Mouse (Mus musculus) midbrain, embryonic 13.5 days (tissue): ENCODE data around the gene Serpinc1. TPM values are rescaled to one million over a fixed set of nuclear protein-coding genes. Genes with fewer than 3 reads are reported as not detected.
A peak's percentile ranks its signal among the peaks of the same experiment; 100 is the strongest.
"Not testable (repeated sequence)": the region's sequence is repeated elsewhere in the genome, so short reads cannot be mapped to it uniquely, and the experiment has no call there.

ENCODE experiments used
- ATAC-seq: fragments of 200-750 bp; cut with Nextera tagmentation; 2 replicates; pipeline ENCODE4 v1.8.0; 2017; ENCODE audit warnings: mild to moderate bottlenecking, moderate TSS enrichment, moderate library complexity
- H3K27ac ChIP-seq: fragments of 300-500 bp; sonication (generic); 2 replicates; pipeline ENCODE4 v1.5.1; 2015; ENCODE audit warnings: inconsistent platforms, mild to moderate bottlenecking, moderate library complexity
- H3K27me3 ChIP-seq: fragments of 300-500 bp; sonication (generic); 2 replicates; pipeline ENCODE4 v1.6.1; 2015; ENCODE audit warnings: mild to moderate bottlenecking, inconsistent platforms
- H3K36me3 ChIP-seq: fragments of 300-500 bp; sonication (generic); 2 replicates; pipeline ENCODE4 v1.6.1; 2015; ENCODE audit warnings: mild to moderate bottlenecking, inconsistent platforms
- H3K4me1 ChIP-seq: fragments of 300-500 bp; sonication (generic); replicated peaks from 2 replicates; pipeline ENCODE4 v1.6.1; 2015; ENCODE audit warnings: inconsistent platforms
- H3K4me2 ChIP-seq: fragments of 300-500 bp; sonication (generic); replicated peaks from 2 replicates; pipeline ENCODE4 v1.6.1; 2015; ENCODE audit warnings: moderate library complexity, mild to moderate bottlenecking, inconsistent platforms
- H3K4me3 ChIP-seq: fragments of 300-500 bp; sonication (generic); replicated peaks from 2 replicates; pipeline ENCODE4 v1.5.1; 2015; ENCODE audit warnings: mild to moderate bottlenecking, inconsistent platforms
- H3K9ac ChIP-seq: fragments of 300-500 bp; sonication (generic); replicated peaks from 2 replicates; pipeline ENCODE4 v1.6.1; 2015; ENCODE audit warnings: mild to moderate bottlenecking, inconsistent platforms
- H3K9me3 ChIP-seq: fragments of 300-500 bp; sonication (generic); 2 replicates; pipeline ENCODE4 v1.6.1; 2016; ENCODE audit warnings: mild to moderate bottlenecking, inconsistent platforms
- WGBS: fragments of 180-500 bp; shearing (Covaris S2); methylation state at CpG from one replicate; pipeline ENCODE4 v1.1.7; 2015; 5-methylcytosine and 5-hydroxymethylcytosine counted together
- polyA plus RNA-seq: library from polyadenylated mRNA; unstranded; fragments of >200 nt; fragmentation: Nextera tagmentation; extraction: Ambion mirVana; gene quantifications from 2 replicates; pipeline ENCODE4 v1.2.1, GENCODE M21; 2015

Gene Serpinc1
- polyA plus RNA-seq: 3.8 and 4.1 TPM in 2 replicates

DNA sequence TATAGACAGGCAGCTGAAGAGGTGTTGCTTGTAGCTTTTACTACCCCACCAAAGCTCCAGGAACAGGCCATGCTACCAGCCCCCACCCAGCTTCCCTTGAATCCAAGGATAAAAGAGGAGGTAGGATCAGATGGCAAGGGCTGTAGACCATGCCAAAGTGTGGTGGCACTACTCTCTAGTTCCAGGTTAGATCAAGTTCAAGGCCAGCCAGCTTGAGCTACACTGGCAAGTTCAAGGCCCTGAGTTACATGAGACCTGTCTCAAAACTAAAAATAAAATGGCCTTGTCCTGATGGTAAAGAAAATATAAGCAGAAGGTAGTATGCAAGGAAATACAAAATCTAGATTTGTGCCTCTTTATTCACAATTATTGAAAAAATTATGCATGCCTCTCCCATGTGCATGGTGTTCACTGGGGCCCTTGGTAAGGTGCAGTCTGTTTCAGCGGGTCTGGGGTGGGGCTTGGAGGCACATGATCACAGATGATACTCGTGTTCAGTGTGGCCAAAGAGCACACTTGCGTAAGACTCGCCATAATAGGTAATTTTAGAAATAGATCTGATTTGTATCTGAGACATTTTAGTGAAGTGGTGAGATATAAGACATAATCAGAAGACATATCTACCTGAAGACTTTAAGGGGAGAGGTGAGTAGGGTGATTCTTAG, at the start of gene Serpinc1:
Gene Serpinc1 (plus strand): TSS at position 515 of the 665 bp plus-strand sequence.
- H3K9ac ChIP-seq: no peak within 1 kb of the TSS
- no peak within 1 kb of the TSS for H3K4me2 ChIP-seq
- no peaks in the 10 kb centered on the region for H3K4me1 ChIP-seq
- H3K9me3 ChIP-seq: no peaks in the 10 kb centered on the region
- WGBS: 95% methylated on average over 4 of the region's 4 CpGs
- no peak within 1 kb of the TSS for H3K4me3 ChIP-seq
- no peak within 1 kb of the TSS for H3K27ac ChIP-seq
- H3K36me3 ChIP-seq: peaks cover 16% of the 10 kb centered on the region; the same call in 1 of the 2 replicates
- no peaks in the 10 kb centered on the region for H3K27me3 ChIP-seq
- no peak for ATAC-seq

DNA sequence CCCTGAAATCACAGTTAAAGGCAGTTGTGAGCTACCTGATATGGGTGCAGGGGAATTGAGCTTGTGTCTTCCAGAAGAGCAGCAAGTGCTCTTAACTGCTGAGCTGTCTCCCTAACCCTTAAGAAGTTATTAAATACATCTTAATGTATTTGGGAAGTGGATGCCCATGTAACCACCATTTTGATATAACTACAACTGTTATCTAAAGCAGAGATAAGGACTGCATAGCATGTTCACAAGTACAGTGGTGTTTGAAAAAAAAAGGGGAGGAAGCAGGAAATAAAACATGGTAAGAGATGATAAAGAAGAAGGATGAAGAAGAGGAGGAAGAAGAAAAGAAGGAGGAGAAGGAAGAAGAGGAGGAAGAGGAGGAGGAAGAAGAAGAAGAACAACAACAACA, 47.1 kb upstream of the Serpinc1 start:
- no peak for ATAC-seq
- H3K36me3 ChIP-seq: peaks cover 14% of the 10 kb centered on the region; the same call in 1 of the 2 replicates
- H3K4me1 ChIP-seq: no peaks in the 10 kb centered on the region
- no peak overlapping the region for H3K9ac ChIP-seq
- no peak overlapping the region for H3K4me3 ChIP-seq
- H3K9me3 ChIP-seq: no peaks in the 10 kb centered on the region
- no peaks in the 10 kb centered on the region for H3K27me3 ChIP-seq
- no peak overlapping the region for H3K4me2 ChIP-seq
- H3K27ac ChIP-seq: no peak overlapping the region

DNA sequence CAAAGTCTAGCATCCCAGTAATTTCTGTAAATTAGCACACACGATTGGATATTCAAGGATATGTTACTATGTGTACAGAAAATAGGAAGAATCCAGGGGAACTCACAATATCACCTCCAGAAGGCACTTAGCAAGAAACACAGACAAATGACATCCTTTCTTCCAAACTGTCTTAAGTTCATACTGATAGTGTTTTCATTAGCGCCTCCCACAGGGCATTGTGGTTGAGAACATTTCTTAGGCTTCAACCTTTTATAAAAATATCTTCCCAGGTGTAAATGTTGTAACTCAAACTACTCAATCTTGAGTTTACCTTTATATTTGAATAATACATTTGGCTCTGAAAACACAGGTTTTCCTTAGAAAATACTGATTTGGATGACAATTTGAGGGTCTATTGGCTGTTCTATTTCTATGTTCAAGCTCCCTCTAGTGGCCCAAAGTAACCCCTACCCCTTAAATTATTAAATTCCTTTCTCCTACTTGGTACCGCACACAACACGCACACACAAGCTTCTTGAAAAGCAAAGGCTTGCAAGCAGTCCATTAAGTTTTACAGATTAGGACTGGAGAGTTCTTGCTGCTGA, 44.4 kb upstream of the Serpinc1 start:
- Histone ChIP-seq H3K9ac (no peak overlapping the region), H3K27me3 (no peaks in the 10 kb centered on the region), H3K36me3 (peaks cover 25% of the 10 kb centered on the region), H3K4me3 (no peak overlapping the region), H3K4me1 (no peaks in the 10 kb centered on the region), H3K4me2 (no peak overlapping the region), H3K27ac (no peak overlapping the region), H3K9me3 (no peaks in the 10 kb centered on the region)
- WGBS: 67% methylated on average over 4 of the region's 4 CpGs
- peak; percentile 55; the same call in 1 of the 2 replicates for ATAC-seq

DNA sequence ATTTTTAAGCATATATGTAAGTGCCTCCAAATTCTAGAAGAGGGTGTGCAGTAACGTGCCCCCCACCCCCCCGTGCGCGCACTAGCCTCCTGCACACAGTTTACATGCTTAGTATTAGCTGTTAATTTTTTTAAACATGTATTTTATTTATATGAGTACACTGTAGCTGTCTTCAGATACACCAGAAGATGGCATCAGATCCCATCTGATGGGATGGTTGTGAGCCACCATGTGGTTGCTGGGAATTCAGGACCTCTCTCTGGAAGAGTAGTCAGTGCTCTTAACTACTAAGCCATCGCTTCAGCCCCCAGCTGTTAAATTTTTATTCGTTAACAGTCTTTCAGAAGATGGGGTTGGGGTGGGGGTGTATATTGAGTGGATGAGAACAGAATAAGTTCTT, 42.8 kb upstream of the Serpinc1 start:
- H3K9me3 ChIP-seq: no peaks in the 10 kb centered on the region
- H3K4me3 ChIP-seq: no peak overlapping the region
- H3K4me2 ChIP-seq: no peak overlapping the region
- no peak overlapping the region for H3K27ac ChIP-seq
- H3K9ac ChIP-seq: no peak overlapping the region
- ATAC-seq: peak; percentile 40; the same call in 1 of the 2 replicates
- H3K36me3 ChIP-seq: peaks cover 29% of the 10 kb centered on the region
- H3K4me1 ChIP-seq: no peaks in the 10 kb centered on the region
- no peaks in the 10 kb centered on the region for H3K27me3 ChIP-seq
- 94% methylated on average over 6 of the region's 6 CpGs for WGBS

DNA sequence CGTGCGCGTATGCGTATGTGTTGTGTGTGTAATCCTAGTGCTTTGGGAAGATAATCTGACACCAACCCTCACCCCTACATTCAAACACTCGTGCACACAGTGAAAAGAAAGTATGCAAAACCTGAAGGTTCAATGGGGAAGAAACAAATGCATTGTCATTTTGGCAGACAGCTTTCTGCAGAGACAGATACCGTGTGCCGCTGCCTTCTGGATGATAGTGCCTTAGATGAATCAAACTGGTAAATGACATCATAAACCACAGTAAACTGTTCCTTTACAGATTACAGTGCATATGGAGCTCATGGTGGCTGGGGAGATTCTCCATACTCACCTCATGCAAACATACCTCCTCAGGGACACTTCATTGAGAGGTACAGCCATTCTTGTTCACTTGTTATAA, 15.2 kb upstream of the Serpinc1 start:
- Histone ChIP-seq H3K4me1 (no peaks in the 10 kb centered on the region), H3K27me3 (no peaks in the 10 kb centered on the region), H3K9me3 (no peaks in the 10 kb centered on the region), H3K36me3 (peaks cover 76% of the 10 kb centered on the region), H3K27ac (no peak overlapping the region), H3K9ac (no peak overlapping the region), H3K4me3 (no peak overlapping the region), H3K4me2 (no peak overlapping the region)
- no peak for ATAC-seq
- 90% methylated on average over 7 of the region's 7 CpGs for WGBS

DNA sequence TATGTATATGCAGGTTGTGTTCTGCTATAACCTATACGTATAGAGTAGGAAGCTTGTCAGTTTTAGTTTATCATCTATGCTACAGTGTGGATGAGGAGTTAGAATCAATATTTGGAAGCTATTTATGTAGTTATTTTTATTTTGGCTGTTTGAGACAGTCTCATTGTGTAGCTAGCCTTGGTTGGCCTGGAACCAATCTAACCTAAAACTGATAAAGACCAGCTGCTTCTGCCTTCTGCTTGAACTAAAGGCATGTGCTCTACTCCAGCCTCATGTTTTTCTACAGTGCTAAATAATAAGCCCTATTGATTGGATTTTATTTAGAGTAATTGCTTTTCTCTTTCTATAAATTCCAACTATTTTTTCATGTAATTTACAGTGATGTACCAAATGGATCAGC, 11.1 kb upstream of the Serpinc1 start:
- no peaks in the 10 kb centered on the region for H3K27me3 ChIP-seq
- peaks cover 70% of the 10 kb centered on the region for H3K36me3 ChIP-seq
- WGBS: 98% methylated on average over 1 of the region's 1 CpGs
- H3K4me2 ChIP-seq: no peak overlapping the region
- ATAC-seq: no peak
- no peaks in the 10 kb centered on the region for H3K9me3 ChIP-seq
- H3K4me3 ChIP-seq: no peak overlapping the region
- H3K9ac ChIP-seq: no peak overlapping the region
- no peaks in the 10 kb centered on the region for H3K4me1 ChIP-seq
- H3K27ac ChIP-seq: no peak overlapping the region

DNA sequence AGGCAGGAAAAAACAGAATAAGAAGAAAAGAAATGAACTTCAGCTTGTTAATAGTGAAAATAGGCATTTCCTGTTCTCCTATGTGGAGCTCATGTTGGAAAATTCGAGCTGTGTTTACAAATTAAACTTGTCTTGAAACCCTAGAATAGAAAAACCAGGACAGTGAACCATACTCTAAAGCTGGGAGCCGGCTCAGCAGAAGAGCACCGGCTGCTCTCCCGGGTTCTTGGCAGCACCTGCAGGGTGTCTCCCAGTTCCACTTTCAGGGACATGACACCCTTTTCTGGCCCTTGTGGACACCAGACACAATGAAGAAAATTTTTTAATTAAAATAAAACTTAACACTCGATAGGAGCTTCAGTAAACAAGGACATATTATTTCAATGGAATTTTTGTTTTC, 9.7 kb upstream of the Serpinc1 start:
- Histone ChIP-seq H3K9ac (no peak overlapping the region), H3K27me3 (no peaks in the 10 kb centered on the region), H3K4me3 (no peak overlapping the region), H3K4me1 (no peaks in the 10 kb centered on the region), H3K4me2 (no peak overlapping the region), H3K27ac (no peak overlapping the region), H3K9me3 (no peaks in the 10 kb centered on the region), H3K36me3 (peaks cover 58% of the 10 kb centered on the region)
- WGBS: 92% methylated on average over 5 of the region's 5 CpGs
- ATAC-seq: no peak

DNA sequence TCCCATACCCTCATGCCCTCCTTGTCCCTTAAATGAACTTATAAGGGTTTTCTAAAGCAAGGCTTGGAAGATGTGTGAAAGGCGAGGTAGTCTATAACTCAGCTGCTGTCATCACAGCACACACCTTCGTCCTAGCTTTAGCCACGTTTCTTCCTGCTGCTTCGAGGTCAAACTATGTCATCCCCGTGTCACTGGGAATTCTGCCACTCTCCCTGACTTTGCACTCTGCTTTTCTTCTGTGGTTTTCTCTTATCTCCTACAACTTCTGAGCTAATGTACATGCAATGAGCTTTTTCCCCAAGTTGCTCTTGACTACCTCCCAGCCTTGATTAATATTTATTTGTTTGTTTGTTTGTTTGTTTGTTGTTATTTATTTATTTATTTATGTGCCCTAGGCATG, 1.6 kb downstream of the Serpinc1 start:
- ATAC-seq: no peak
- WGBS: 86% methylated on average over 5 of the region's 5 CpGs
- H3K36me3 ChIP-seq: 0 out of 2 replicates have a peak, but pooled peaks cover 9% of the 10 kb centered on the region

DNA sequence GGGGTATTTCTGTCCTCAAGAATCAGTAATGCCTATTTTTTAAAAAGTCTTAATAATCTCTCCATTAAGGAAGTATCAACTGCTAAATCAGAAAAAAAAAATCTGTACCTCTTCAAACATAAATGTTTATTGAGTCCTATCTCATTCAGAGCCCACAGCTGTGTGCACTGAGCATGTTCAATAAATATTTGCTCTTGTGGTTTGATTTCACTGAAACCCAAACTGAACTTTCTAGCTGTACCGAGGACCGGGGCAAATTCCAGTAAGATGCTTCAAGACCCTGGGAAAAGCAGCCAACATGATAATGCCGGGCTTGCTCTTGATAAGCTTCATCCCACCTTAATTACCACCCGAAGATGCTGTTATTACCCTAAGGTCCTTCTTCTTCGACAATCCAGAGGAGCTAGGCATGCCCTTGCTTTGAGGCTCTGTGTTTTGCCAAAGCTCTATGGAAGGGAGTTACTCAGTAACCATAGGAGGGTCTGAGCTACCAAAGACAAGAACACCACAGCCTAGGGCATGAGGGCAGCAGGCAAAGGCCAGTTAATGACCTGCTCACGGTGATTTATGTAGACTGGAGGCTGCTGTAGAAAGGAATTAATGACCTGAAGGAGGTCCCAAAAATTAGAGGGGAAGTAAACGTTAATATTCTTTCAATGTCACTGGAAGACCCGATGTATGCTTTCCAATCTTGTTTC, 2.3 kb downstream of the Serpinc1 start:
- no peaks in the 10 kb centered on the region for H3K27me3 ChIP-seq

More for the DNA sequence above, 1.6 kb downstream of the Serpinc1 start:
- Histone ChIP-seq H3K4me1 (no peaks in the 10 kb centered on the region), H3K4me2 (no peak overlapping the region), H3K9ac (no peak overlapping the region), H3K27me3 (no peaks in the 10 kb centered on the region), H3K9me3 (no peaks in the 10 kb centered on the region), H3K27ac (no peak overlapping the region), H3K4me3 (no peak overlapping the region)

DNA sequence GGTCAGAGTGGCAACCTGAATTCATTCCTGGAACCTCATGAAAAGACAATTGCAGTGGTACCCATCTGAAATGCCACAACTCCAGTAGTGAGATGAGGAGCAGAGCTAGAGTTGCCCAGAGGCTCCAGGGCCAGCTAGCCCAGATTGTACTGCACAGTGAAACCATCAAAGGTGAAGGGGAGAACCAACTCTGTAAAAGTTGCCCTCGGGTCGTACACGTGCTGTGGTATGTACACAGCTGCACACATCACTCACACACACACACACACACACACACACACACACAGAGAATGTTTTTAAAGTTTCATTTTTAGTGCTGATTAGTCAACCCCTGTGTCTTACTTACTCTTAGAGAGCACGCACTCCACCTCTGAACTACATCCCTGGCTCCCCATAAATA, 3.0 kb downstream of the Serpinc1 start:
- no peak overlapping the region for H3K27ac ChIP-seq
- no peak overlapping the region for H3K4me2 ChIP-seq
- no peaks in the 10 kb centered on the region for H3K4me1 ChIP-seq
- H3K27me3 ChIP-seq: no peaks in the 10 kb centered on the region
- no peak overlapping the region for H3K9ac ChIP-seq
- H3K36me3 ChIP-seq: 0 out of 2 replicates have a peak, but pooled peaks cover under 1% of the 10 kb centered on the region
- no peak overlapping the region for H3K4me3 ChIP-seq
- ATAC-seq: no peak
- no peaks in the 10 kb centered on the region for H3K9me3 ChIP-seq
- 88% methylated on average over 4 of the region's 4 CpGs for WGBS

More for the DNA sequence above, 2.3 kb downstream of the Serpinc1 start:
- no peaks in the 10 kb centered on the region for H3K4me1 ChIP-seq
- no peak for ATAC-seq
- no peak overlapping the region for H3K4me3 ChIP-seq
- H3K27ac ChIP-seq: no peak overlapping the region
- WGBS: 90% methylated on average over 8 of the region's 8 CpGs
- no peak overlapping the region for H3K4me2 ChIP-seq
- no peak overlapping the region for H3K9ac ChIP-seq
- 0 out of 2 replicates have a peak, but pooled peaks cover 4% of the 10 kb centered on the region for H3K36me3 ChIP-seq
- no peaks in the 10 kb centered on the region for H3K9me3 ChIP-seq

DNA sequence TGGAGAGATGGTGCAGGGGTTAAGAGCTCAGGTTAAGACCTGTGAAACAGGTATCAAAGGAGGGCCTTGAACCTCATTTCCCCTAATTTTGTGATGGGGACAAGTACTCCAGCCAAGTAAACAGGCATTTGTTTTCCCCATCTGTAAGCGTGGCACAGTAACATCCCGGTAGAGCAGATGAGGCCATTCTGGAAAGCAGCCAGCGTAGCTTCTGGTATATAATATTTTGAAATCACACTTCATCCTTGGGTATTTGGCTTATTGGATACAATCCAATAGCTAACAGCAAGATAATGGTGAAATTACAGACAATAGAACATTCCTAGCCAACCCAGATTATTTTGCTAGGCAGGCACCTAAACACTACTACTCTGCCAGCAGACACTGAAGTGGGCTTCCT, 4.5 kb downstream of the Serpinc1 start:
- Histone ChIP-seq H3K36me3 (no peaks in the 10 kb centered on the region), H3K9ac (no peak overlapping the region), H3K27ac (no peak overlapping the region), H3K4me1 (no peaks in the 10 kb centered on the region), H3K4me2 (no peak overlapping the region), H3K27me3 (no peaks in the 10 kb centered on the region), H3K4me3 (no peak overlapping the region), H3K9me3 (no peaks in the 10 kb centered on the region)
- no peak for ATAC-seq
- WGBS: 88% methylated on average over 3 of the region's 3 CpGs

DNA sequence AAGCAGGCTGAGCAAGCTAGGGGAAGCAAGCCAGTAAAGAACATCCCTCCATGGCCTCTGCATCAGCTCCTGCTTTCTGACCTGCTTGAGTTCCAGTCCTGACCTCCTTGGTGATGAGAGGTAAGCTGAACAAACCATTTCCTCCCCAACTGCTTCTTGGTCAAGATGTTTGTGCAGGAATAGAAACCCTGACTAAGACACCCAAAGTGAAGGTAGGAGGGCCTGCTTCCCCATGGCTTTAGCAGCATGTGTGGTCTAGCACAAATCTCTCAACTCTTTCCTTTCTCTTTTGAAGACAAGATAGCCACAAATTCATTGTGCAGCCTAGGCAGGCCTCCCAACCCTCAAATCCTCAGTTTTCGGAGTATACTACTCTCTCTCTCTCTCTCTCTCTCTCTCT, 6.3 kb downstream of the Serpinc1 start:
- H3K4me1 ChIP-seq, H3K27ac ChIP-seq, H3K4me2 ChIP-seq, H3K9me3 ChIP-seq, H3K4me3 ChIP-seq, H3K9ac ChIP-seq, H3K27me3 ChIP-seq, H3K36me3 ChIP-seq, ATAC-seq: not testable (repeated sequence)
- WGBS: 73% methylated on average over 1 of the region's 1 CpGs
